Mouse (Mus musculus) cerebellum, postnatal 14 days (tissue): ENCODE measurements around the gene Senp1.

Source experiments
- DNase-seq, 2 experiments: peaks; one replicate each; pipeline ENCODE4 v3.0.0; 2021; ENCODE audit warnings: mixed read lengths in 2 of 2

The Senp1 gene

GRCm38 (mm10) chr15:98107230-98107629, 13.7 kb upstream of the Senp1 start:
- DNase-seq: no peak

- no peak for DNase-seq
Measured at GRCm38 (mm10) chr15:98106506-98106905, 13.0 kb upstream of the Senp1 start.

DNA sequence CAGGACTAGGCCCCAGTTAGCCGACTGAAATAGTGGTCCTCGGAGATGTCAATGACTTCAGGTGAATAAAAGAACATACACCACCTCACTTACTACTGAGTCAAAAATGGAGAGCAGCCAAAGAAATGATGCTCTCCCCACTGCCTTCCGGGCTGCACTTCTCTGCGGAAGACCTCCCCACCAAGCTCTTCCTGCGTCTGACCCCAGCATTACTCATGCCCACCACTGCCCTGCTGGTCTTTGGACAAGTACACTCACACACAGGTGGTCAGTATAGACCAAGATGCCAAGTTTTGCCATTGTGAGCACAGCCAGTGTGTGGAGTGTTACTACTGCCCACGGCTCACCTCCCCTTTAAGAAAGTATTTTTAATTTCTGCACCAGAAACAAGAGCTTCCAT, 8.9 kb upstream of the Senp1 start:
- DNase-seq: no peak

GRCm38 (mm10) chr15:98098519-98098918, 5.0 kb upstream of the Senp1 start:
- no peak for DNase-seq

DNA sequence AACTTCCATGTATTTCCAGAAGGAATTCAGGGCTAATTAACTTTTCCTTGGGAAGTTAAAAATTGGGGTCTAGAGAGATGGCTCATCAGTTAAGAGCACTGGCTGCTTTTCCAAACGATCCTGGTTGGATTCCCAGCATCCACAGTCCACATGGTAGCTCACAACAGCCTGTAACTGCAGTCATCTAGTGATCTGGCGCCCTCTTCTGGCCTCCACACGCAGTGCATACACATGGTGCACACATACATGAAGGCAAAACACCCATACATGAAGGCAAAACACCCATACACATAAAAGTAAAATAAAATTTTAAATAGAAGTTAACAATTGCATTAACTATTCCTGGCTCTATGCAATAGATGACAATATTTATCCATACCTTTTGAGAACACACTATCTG, 3.4 kb upstream of the Senp1 start:
- DNase-seq: no peak

- no peak for DNase-seq
Measured at GRCm38 (mm10) chr15:98094905-98095304, 1.4 kb upstream of the Senp1 start.

GRCm38 (mm10) chr15:98092372-98093120, 998 bp downstream of the Senp1 start, which contains the start of gene Pfkm:
Gene Pfkm (plus strand): TSS chr15:98092589.
- DNase-seq: no peak

DNA sequence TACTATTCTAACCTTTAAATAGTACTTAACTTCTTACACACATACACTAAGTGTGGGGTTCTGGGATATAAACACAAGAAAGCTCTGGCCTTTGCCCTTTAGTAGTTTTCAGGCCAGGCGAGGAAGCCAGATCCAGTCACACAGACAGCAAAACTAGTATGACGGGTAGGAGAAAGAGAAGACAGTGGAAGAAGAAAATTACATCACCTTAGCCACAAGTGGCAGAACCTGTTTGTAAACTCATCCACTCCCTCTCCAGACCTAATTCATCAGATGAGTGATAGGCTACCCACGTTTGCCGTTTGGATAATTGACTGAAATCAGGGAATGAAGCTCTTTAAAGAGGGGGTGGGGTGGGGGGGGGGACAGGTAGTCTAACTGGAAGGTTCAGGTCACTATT, 1.7 kb downstream of the Senp1 start:
- DNase-seq: no peak

DNA sequence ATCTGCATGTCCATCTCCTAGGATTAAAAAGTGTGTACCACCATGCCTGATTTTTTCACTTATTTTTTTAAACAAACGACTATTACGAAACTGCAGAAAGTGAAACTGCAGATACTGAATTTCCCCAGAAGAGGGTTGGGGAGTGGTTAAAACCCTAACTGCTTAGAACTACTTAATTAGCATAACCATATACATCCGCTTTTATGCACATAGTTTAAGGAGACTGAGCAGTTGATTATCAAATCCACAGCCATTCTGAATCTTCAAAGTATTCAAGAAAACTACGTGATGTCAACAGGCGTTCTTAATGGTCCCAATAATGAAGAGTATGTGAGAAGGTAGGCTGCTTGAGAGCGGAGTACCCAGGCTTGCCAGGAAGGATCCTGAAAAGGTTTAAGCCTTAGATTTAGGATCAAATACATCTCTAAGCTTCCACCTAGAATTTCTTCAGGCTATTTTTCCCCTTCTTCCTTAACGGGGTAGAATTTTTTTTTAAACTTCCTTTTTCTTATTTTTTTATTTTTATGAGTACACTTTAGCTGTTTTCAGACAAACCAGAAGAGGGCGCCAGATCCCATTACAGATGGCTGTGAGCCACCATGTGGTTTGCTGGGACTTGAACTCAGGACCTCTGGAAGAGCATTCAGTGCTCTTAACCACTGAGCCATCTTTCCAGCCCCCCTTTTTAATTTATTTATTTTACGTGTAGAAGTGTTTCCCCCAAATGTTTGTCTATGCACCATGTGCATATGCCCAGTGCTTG, 3.9 kb downstream of the Senp1 start:
- DNase-seq: peak; percentile 54 to 66

DNA sequence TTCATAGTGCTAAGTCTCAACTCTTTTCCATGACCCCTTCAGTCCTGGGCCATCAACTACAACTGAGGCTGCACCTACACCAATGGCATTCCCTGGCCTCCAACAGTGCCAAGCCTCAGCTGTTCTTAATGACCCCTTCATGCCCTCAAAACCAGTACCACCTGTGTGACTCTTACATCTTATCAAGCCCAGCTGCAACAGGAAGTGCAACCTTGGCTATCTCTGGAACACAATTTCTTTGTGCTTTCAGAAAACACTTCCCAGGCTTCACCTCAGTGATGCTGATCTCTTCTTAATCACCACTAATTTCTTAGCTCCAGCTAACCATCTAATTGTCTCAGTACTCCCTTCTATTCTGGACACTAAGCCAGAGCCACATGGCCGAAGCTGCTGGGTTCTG, 4.7 kb downstream of the Senp1 start:
- DNase-seq: no peak

DNA sequence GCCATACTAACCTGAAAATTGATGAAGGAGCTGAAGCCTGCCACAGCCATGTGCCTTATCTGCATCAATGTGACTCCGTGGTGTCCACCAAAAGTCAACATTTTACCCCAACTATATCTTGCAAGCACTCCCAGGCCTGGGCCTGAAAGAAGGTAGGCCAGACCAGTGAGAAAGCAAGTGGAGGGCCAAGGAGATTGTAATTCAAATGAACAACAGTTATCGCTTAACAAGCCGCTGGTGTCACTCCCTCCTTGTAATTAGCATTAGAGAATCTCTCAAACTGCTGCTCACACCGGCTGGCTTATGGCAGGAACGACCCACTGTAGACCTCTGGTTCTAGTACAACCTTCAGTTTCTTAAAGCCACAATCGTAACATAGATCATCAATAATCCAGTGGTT, 16.6 kb downstream of the Senp1 start:
- no peak for DNase-seq

DNA sequence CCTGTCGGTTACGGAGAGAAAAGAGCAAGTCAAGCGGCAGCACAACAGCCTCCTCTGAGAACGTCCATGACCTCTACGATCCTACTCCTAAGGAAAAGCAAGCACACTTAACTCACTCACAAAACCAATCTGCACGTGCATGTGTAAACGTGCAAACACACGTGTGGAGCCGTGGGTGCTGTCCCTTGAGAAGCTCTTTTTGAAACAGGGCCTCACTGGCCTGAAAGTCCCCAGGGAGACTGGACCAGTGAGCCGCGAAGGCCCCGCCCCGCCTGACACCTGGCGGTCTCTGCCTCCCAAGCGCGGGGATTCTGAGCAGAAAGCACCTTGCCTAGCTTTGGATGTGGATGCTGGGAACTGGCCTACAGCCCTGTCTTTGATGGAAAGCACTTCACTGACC, 18.5 kb downstream of the Senp1 start:
- no peak for DNase-seq

DNA sequence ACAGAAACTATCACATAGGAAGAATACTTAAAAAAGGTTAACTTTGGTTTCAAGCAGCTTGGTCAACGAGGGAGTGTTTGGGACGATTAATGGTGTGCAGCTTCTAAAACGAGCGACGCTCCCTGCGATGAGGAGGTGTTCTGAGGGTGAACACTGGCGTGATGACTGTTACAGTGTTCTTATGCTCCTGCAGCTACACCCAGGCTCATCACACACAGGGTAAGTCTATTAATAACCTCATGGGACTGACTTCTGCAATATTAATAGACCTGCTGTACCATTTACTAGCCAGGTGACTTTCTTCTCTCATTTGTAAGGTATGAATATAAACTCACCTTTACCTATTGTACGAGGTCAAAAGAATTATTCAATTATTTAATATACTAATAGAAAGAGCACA, 19.0 kb downstream of the Senp1 start:
- DNase-seq: no peak

DNA sequence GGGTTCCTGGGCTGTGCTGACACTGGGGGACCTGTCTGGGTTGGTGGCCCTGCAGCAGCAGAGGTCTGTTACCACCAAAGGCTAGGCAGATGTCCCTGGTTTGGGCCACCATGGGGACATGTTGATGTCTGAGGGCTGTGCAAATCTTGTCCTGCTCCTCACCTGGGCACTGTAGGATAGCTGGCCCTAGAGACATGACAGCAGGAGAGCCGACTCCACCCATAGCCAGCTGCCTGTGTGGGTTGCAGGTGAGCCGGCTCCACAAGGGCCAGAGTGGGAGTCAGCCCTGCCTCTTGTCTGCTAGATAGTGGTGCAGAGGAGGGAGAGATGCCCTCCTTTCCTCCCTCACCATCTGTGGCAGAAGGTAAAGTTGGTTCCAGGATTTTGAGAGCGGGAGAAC, 23.2 kb downstream of the Senp1 start:
- no peak for DNase-seq

DNA sequence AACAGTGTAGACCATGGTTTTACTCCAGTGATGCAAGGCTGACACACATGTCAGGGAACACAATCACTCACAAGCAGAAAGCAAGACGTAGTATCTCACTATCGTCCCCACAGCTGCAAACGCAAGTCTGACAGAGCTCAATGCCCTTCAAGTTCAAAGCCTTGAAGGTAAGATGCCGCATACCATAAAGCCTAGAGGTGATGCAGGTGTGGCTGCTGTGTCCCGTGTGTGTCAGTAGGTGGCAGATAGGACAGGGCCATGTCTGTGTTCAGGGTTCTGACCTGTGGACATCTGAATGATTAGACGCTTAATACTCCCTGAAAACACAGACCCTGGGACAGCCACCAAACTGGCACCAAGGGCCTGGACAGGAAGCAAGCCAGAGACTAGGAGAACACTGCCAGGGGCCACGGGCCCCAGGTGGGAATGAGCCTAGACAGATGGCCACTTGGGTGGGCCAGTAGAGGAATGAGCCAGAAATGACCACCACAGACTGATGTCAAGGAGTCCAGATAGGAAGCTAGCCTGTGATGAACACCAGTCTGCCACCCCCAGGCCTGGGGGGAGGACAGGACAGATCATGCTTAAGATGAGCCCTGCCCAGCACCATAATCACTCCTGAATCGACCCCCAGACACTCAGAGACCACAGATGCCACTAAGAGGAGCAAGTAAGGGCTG, 23.8 kb downstream of the Senp1 start:
- peak in 1 of 2 experiments; percentile 12 for DNase-seq

DNA sequence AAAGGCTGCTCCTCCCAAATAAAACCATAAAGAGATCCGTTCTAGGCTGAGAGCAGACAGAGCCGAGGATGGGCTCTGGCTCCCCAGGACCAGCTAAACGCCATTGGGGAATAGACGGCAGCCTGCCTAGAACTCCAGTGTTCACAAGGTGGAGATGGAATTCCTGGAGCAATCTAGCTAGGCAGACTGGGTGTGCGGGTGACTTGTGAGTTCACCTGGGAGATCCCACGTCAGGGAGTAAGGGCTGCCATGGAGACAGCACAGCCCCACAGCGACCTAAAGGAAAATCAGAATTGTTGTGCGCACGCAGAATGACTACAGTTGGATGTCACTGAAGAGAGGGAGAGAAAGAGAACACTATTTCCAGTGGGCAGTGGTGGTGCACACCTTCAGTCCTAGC, 25.0 kb downstream of the Senp1 start:
- no peak for DNase-seq

GRCm38 (mm10) chr15:98067492-98067891, 26.1 kb downstream of the Senp1 start:
- no peak for DNase-seq

- no peak for DNase-seq
Measured at GRCm38 (mm10) chr15:98066602-98067001, 26.9 kb downstream of the Senp1 start.

DNA sequence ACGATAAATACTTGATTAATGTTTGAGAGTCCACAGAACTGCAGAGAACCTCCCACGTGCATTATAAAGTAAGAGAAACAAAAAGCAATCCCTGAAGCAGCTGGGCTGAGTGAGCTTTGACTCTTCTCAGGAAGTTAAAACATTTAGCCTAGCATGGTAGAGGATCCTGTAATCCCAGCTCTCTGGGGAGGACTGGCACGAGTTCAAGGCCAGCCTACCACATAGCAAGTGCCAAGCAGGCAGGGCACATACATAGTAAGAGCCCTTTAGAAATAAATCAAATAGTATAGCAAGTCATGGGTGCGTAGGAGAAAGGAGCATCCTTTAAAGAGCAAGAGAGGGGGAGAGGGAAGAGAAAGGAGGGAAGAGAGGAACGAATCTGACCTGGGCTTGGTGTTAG, 27.7 kb downstream of the Senp1 start:
- peak; percentile 22 to 26 for DNase-seq

DNA sequence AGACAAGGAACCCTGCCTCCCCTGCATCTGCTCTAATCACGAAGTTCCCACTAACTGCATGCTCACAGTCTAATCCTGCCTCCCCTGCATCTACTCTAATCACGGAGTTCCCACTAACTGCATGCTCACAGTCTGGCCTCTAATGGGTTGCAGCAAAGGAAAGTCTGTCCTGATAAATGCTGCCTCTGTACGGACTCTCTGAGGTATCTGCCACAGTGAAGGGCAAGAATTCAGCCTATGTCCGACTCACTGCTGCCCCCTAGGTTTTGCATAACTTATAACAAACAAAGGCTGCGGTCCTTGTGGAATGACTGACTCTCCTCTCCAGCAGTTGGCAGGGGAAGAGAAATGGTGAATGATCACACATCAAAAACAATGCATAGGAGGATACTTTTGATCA, 38.3 kb downstream of the Senp1 start:
- DNase-seq: peak; percentile 47 to 69

DNA sequence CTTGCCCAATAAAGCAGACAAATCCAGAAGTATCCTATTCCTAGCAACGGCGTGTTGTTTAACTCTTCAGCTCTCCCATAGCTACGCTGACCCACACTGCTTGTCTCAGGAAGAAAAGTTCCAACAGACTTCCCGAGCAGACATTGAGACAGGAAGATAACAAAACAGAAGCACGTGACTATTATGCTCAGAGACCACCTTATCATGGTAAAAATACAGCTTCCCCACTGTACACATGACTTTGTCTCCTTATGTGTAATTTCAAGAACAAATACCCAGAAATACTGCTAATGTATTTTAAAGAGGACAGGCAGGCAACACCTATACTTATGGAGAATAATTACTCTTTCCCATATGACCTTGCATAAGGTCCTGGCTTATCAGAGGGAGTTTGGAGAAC, 41.9 kb downstream of the Senp1 start:
- no peak for DNase-seq

DNA sequence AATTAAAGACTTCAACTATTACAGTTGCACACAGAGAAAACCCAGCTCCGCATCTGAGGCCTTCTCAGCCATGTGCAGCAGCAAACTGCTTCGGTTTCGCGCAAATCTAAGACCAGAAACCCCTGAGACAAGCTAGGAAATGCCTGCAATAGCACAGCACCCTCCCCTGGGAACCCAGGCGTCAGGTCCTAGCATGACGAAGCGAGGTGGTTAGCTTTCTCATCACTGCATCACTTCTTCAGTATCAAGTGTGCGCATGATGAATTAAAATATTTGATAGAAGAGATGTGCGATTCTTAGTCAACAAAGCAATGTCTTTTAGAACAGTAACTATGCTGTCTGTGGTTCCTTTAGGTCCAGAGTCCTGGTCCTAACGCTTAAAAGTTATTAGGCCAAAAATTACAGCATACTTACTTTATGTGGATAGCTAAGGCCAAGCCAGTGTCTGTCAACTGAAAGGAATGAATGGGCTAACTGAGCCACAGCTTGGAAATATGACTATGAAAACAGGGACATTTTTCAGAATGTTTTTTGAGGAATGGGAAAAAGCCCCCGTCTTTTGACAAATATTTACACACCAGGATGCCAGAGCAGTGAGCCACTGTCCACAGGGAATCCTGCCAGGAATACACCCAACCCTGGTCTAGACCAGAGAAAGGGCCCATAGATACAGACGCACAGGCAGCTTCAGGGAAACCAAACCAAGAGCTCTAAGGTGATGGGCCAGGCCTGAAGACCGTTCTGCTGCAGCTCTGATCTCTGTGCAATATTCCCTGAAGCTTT, 44.4 kb downstream of the Senp1 start:
- no peak for DNase-seq

DNA sequence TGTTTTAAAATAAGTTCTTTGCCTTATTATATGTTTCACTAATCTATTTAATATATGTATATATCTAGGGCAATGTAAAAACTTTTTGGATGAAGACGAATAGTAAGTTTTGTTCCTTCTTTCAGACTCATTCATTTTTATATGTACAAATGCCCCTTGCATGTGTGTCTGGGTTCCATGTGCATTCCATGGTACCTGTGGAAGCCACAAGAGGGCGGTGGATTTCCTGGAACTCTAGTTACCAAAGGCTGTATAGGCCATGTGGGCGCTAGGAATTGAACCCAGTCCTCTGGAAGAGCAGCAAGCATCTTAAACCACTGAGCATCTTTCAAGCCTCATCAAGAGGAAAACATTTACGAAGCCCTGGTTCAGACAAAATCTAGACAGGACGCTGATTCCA, 49.2 kb downstream of the Senp1 start:
- DNase-seq: no peak
